Mouse (Mus musculus): ENCODE measurements around the gene Mertk.
"Not testable (repeated sequence)": the region's sequence is repeated elsewhere in the genome, so short reads cannot be mapped to it uniquely, and the experiment has no call there.

Mertk gene

DNA sequence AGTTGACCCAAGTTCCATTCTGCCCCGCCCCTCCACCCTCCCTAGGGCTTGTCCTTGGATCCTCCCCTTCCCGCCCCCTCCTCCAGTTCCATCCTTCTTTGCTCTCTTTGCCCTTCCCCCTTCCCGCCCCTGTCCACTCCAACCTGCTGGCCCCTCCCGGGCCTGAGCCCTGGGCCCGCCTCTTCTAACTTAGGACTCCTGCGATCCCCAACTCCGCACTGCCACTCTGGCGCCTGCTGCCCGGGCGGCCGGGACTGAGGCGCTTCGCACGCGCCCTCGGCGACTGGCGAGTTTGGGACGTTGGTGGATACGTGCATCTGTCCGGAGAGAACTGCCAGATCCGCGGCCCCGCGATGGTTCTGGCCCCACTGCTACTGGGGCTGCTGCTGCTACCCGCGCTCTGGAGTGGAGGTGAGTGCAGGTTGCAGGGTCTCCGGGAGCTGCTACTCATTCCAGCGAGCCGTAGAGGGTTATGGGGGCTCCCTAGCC lies at the start of gene Mertk:
Gene Mertk, plus strand, starts transcription at position 264 of the 489 bp plus-strand sequence.
- peak; percentile 80 for DNase-seq (ENCODE audit: low spot score)

- DNase-seq (ENCODE audit: low spot score) = no peak
Measured at GRCm38 (mm10) chr2:128680661-128681060, 18.1 kb upstream of the Mertk start.

DNA sequence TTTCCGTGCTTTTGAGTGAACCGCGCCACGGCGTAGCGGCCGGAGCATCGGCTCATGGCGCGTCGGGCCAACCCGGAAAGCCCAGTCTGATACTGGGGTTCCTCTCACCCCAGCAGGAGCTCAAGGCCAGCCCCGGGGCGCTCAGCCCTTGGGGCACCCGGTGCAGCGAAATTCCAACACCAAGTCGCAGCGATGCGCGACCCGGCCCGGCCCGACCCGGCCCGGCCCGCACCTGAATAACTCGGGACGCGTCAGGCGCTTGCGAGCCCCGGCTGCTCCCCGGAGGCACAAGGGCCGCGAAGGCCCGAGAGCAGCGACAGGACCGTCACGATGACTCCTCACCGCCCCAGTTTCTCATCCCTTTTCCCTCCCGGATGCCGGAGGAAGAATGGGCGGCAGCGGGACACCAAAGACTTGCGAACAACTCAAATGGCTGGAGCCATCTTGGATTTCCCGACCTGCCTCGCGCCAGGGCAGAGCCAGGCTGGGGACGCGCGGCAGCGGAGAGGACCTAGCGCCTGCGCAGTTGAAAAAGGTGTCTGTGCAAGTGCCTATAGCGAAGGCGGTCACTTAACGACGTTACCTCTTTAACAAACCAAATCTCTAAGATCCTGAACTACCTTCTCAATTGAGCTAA lies 11.7 kb upstream of the Mertk start, which contains the start of gene Anapc1:
Gene Anapc1, minus strand, starts transcription at position 471 of the 637 bp plus-strand sequence.
- peak; percentile 81 for DNase-seq (ENCODE audit: low spot score)

DNA sequence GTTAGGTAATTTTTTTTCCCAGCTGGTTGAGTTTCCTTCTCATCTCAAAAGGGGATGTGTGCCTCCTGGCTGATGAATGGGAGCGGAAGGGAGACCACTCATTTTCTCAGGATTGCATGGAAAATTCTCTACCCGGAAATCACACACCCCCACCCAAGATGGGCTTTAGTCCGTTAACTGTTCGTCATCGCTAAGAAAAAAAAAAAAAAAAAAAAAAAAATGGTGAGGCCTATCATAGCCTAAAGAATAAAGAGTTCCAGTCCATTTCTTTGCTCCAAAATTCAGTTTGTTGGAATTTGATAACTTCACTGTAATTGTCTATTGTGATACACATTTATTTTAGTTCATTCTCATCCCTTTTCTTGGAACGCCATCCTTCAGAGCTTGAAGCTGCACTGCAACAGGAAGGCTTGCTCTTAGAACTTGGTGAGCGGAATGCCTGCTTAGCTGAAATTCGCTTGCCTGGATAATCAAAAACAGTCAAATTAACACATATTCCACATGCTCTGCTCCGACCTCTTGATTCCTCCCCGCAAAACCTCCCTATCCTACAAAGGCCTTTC lies 11.1 kb upstream of the Mertk start:
- no peak for DNase-seq (ENCODE audit: low spot score)

GRCm38 (mm10) chr2:128692336-128692735 lies 6.4 kb upstream of the Mertk start:
- peak; percentile 28 for DNase-seq (ENCODE audit: low spot score)

GRCm38 (mm10) chr2:128692771-128693170 lies 6.0 kb upstream of the Mertk start:
- DNase-seq (ENCODE audit: low spot score) = no peak

DNA sequence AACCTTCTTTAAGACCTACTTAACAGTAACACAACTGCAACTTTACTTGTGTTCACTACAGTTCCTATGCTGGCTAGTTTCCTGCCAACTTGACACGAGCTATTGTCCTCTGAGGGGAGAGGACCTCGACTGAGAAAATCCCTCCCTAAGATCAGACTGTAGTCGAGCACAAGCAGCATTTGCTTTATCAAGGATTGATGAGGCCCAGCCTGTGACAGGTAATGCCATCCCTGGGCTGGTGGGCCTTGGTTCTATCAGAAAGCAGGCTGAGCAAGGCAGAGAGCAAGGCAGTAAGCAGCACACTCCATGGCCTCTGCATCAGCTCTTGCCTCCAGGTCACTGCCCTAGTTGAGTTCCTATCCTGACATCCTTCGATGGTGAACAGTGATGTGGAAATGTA lies 5.5 kb upstream of the Mertk start:
- no peak for DNase-seq (ENCODE audit: low spot score)

GRCm38 (mm10) chr2:128693828-128694227 lies 4.9 kb upstream of the Mertk start:
- DNase-seq (ENCODE audit: low spot score) = not testable (repeated sequence)

DNA sequence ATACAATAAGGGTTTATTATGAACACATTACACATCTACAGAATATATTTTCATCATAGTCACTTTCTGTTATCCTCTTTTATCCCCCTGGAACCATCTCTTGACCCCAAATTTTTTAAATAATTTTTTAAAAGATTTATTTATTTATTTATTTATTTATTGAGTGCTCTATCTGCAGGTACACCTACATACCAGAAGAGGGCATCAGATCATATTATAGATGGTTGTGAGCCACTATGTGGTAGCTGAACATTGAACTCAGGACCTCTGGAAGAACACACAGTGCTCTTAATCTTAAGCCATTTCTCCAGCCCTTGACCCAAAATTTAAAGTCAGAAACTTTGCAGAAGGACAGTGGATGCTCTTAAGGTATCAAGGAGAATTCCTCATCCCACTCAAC lies 4.2 kb upstream of the Mertk start:
- no peak for DNase-seq (ENCODE audit: low spot score)

DNA sequence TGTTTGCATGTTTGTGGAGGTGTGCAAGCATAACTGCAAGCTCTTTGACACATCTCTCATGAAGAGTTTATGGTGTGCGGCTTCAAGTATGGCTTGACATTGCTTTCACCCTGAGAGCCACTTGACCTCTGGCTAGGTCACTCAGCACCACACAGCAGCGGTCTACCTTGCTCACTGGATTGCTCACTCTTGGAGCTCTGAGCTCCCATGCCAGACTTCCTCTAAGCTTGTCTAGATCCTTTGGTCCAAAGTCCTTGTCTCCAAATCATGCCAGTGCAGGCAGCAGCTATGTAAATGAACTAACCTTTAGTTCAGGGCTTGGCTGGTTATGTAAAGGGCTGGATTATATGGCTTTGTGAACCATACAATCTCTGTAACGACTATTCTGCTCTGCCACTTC lies 2.3 kb upstream of the Mertk start:
- no peak for DNase-seq (ENCODE audit: low spot score)

GRCm38 (mm10) chr2:128697047-128697446 lies 1.7 kb upstream of the Mertk start:
- DNase-seq (ENCODE audit: low spot score) = no peak

GRCm38 (mm10) chr2:128697566-128697965 lies 1.2 kb upstream of the Mertk start:
- no peak for DNase-seq (ENCODE audit: low spot score)

DNA sequence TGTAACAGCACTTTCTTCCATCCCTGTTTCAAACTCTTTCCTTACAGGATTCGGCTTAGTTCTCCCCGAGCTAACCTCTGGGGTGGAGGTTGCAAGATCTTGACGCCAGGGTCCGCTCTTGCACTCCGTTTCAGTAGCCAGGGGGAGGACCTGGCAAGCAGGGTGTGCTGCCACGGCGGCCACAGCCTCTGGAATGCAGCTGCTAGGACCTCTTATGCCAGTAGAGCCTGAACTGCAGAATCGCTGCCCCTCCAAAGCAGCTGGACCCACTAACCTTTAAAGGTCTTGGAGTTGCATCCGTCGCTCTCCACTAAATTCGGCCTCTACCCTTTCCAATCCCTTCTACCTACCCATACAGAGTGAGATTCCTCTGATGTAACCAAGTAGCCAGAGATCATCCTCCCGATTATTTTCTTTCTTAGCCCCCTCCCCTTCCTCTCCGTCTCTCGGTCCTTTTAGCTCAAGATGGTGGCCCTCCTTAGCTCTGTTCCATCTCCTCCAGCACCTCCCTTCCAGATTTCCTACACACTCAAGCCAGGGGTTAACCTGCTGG lies 540 bp upstream of the Mertk start:
- DNase-seq (ENCODE audit: low spot score) = peak; percentile 71

DNA sequence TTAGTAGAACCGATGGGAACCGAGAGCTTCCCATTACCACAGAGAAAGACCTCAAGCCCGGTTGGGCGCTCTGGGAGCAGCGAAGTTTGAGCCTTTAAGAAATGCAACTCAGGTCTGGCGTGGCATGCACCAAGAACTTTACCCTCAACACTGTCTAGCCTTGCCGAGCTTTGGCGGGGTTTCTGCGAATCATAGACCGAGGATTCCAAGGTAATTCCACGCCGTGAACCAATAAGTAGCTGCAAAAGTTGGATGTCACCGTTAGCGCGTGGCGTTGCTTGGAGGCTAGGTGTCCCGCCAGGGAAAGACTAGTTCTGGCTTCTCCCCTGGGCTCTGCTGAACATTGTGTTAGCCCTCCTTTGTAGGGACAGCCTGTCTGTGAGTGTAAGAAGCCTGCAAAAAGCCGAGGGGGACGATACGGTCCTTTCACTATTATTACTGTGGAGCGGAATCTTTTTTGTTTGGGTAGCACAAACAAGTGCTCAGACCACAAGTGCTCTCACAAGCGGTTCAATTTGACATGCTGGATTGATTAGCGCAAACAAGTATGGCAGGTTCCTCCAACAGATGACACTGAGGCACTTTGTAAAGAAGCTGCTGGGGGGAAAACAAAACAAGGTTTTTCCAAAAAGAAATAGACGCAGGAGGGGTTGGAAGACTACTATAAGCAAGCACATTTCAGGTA lies 587 bp downstream of the Mertk start:
- peak; percentile 36 for DNase-seq (ENCODE audit: low spot score)

GRCm38 (mm10) chr2:128704474-128704873 lies 5.7 kb downstream of the Mertk start:
- no peak for DNase-seq (ENCODE audit: low spot score)

GRCm38 (mm10) chr2:128709264-128709663 lies 10.5 kb downstream of the Mertk start:
- no peak for DNase-seq (ENCODE audit: low spot score)

DNA sequence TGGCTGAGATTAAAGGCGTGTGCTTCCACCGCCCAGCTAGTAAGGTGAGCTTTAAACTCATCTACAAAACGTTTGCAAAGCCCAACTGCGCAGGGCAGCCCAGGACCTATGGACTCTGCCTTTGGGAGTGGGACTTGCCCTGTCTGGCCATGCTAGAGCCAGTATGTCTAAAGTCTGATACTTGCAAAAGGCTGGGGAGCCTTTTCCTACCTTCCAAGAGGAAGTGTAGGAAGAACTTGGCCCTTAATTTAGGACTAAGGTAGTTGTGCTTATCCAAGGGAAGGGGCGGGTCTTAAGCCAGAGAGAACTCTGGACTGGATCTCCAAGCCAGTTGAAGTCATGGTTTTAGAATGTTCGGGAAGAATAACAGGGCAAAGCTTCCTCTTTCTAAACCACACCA lies 11.9 kb downstream of the Mertk start:
- DNase-seq (ENCODE audit: low spot score) = no peak

GRCm38 (mm10) chr2:128712940-128713339 lies 14.2 kb downstream of the Mertk start:
- no peak for DNase-seq (ENCODE audit: low spot score)

GRCm38 (mm10) chr2:128713548-128714003 lies 14.8 kb downstream of the Mertk start:
- DNase-seq (ENCODE audit: low spot score) = no peak

DNA sequence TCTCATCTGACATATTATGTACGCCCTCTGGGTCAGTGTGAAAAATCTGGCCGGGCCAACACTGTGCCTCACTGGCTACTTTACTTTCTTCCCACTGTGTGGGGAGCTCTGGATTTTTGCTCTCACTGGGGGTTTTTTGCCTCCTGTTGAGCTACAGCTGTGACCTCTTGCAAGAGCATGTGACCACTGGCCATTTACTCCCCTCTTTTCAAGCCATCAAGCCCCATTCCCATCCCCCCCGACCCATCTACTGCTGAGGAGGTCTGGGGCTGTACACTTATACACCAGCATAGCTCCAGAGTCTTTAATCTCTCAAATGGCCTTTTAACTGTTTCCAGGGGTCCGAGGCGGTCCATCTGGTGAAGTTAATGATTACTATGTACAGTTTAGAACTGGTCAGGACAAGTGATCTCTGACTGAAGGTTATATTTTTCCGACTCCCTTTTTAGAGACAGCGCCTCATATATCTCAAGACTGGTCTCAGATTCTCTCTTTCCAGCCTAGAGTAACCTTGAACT lies 16.0 kb downstream of the Mertk start:
- DNase-seq (ENCODE audit: low spot score) = no peak

DNA sequence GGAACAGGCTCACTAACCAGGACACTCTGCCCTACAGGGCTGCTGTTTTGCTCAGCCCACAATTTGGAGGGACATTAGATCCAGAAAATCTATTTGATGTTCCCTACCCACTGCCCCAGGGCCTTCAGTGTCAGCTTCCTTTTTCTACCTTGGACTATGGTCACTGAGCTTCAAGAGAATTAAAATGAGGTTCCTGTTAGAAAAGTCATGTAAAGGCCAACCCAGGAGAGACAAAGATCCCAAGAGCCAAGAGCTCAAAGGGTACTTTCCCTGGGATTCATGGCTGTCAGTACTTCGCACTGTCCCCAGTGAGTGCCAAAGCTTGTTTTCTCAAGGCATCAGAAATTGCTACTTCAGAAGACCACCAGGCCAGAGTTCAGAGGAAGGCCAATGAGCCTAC lies 17.2 kb downstream of the Mertk start:
- no peak for DNase-seq (ENCODE audit: low spot score)

DNA sequence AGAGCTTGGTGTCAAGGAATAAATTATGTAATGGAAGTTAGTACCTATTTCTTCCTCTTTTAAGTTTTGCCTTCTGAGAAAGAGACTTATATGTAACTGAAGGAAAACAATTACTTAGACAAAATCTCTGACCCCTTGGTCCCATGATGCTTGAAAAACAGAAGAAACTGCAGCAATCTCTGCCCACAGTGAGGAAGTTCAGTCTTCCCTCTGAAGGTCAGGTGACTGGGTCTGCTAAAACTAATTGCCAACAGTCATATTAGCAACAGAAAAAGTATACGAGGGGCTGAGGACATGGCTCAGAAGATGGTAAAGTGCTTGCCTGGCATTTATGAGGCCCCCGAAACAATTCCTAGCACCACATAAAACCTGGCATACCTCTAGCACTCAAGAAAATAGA lies 20.6 kb downstream of the Mertk start:
- no peak for DNase-seq (ENCODE audit: low spot score)

All from urinary bladder, postnatal 25 days (tissue).